In the genomic region with DNA sequence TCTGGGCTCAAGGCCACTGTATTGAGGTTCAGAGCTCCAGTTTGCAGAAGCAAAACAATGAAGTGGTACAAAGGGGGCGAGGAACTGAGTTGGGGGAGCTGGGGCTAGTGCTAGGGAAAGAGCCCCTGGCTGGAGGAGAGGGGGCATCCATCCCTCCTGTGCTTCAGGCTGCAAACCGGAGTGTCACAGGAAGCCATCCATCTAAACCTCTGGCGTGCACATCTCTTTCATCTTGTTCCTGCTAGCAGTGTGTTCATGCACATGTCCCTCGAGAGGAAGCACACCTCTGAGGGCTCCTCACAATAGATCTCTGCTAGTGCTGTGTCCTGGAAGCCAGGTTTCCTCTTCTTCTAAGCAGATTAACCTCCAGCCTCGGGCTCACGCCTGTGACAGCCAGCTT, we compare ENCODE assay signal across 9 mouse cellular contexts.
DNase-seq lines count a peak whose midpoint lies in the region; ATAC-seq and TF ChIP-seq lines count a peak whose summit lies in the region.
"Had no signal": no experiment of that assay in that cellular context is flagged by ENCODE, and none has a peak within 500 bp of the region (broad histone marks: within the 10 kb centered on the region; RNA-seq: fewer than 3 reads in every experiment).

No protein-coding gene starts in this region.

- no peak for TF ChIP-seq CTCF in forebrain, postnatal 0 days (IDR thresholded peaks at IDR 0.05; ENCODE audit: low read depth)

- H3K4me3 ChIP-seq in forebrain, embryonic 10.5 days, result no peak overlapping the region
- no peak overlapping the region for H3K4me3 ChIP-seq in forebrain, postnatal 0 days (ENCODE audit: low read depth, low read length)
- H3K4me3 ChIP-seq in kidney, embryonic 16.5 days (ENCODE audit: low read length), result no peak overlapping the region
- H3K4me3 ChIP-seq in stomach, embryonic 14.5 days (ENCODE audit: low read depth, low read length), result no peak overlapping the region
- H3K4me3 ChIP-seq: limb, embryonic 15.5 days had no signal

- DNase-seq in forebrain, embryonic 10.5 days (ENCODE audit: extremely low spot score, low spot score), result no peak
- no peak for DNase-seq in forebrain, postnatal 0 days
- DNase-seq in lung, postnatal 36 days, result peak; percentile 16
- DNase-seq in lung, adult 18-20 months, result no peak
- DNase-seq in cerebellum, adult 8-10 months, result no peak
- no peak for DNase-seq in layer of hippocampus, adult 9-10 months (ENCODE audit: low spot score)

- no peak overlapping the region for H3K4me2 ChIP-seq in forebrain, postnatal 0 days (ENCODE audit: low read depth)
- H3K4me2 ChIP-seq in kidney, embryonic 16.5 days (replicated peaks; ENCODE audit: low read depth, low read length), result no peak overlapping the region
- H3K4me2 ChIP-seq in stomach, embryonic 14.5 days (replicated peaks; ENCODE audit: low read depth, low read length), result no peak overlapping the region
- H3K4me2 ChIP-seq: limb, embryonic 15.5 days had no signal

- 72% methylated on average over 6 of the region's 6 CpGs for WGBS in forebrain, embryonic 10.5 days
- 54% methylated on average over 6 of the region's 6 CpGs for WGBS in forebrain, postnatal 0 days
- WGBS in kidney, embryonic 16.5 days, result 24% methylated on average over 6 of the region's 6 CpGs
- WGBS in stomach, embryonic 14.5 days, result 25% methylated on average over 6 of the region's 6 CpGs

- 0 out of 2 replicates have a peak overlapping the region, but pooled peaks have one; percentile 31 for H3K27ac ChIP-seq in forebrain, embryonic 10.5 days
- no peak overlapping the region for H3K27ac ChIP-seq in forebrain, postnatal 0 days (ENCODE audit: low read depth, low read length)
- peak overlapping the region; percentile 87 for H3K27ac ChIP-seq in kidney, embryonic 16.5 days (ENCODE audit: low read length)
- H3K27ac ChIP-seq in stomach, embryonic 14.5 days (ENCODE audit: low read length), result peak overlapping the region; percentile 81
- H3K27ac ChIP-seq: limb, embryonic 15.5 days had no signal

- H3K9ac ChIP-seq in forebrain, postnatal 0 days, result no peak overlapping the region
- H3K9ac ChIP-seq in kidney, embryonic 16.5 days (replicated peaks; ENCODE audit: low read length), result peak overlapping the region; percentile 17; the same call in 1 of the 2 replicates
- no peak overlapping the region for H3K9ac ChIP-seq in stomach, embryonic 14.5 days (replicated peaks; ENCODE audit: low read depth, low read length)
- H3K9ac ChIP-seq: limb, embryonic 15.5 days had no signal

- ATAC-seq in forebrain, postnatal 0 days, result no peak
- no peak for ATAC-seq in kidney, embryonic 16.5 days (ENCODE audit: low FRiP score, low TSS enrichment)
- no peak for ATAC-seq in stomach, embryonic 14.5 days (ENCODE audit: insufficient number of reproducible peaks, insufficient read depth, low FRiP score, low read depth)

- no peaks in the 10 kb centered on the region for H3K36me3 ChIP-seq in forebrain, embryonic 10.5 days (replicated peaks)
- no peaks in the 10 kb centered on the region for H3K36me3 ChIP-seq in forebrain, postnatal 0 days (ENCODE audit: insufficient read depth)
- H3K36me3 ChIP-seq in kidney, embryonic 16.5 days (ENCODE audit: insufficient read depth, low read length), result no peaks in the 10 kb centered on the region
- no peaks in the 10 kb centered on the region for H3K36me3 ChIP-seq in stomach, embryonic 14.5 days (ENCODE audit: control insufficient read depth, insufficient read depth, low read length)
- H3K36me3 ChIP-seq: limb, embryonic 15.5 days had no signal

- peaks cover 3% of the 10 kb centered on the region; the same call in 1 of the 2 replicates for H3K9me3 ChIP-seq in forebrain, embryonic 10.5 days
- no peaks in the 10 kb centered on the region for H3K9me3 ChIP-seq in forebrain, postnatal 0 days (ENCODE audit: low read length)
- H3K9me3 ChIP-seq in kidney, embryonic 16.5 days (ENCODE audit: low read length), result no peaks in the 10 kb centered on the region
- H3K9me3 ChIP-seq in stomach, embryonic 14.5 days (ENCODE audit: control insufficient read depth, low read depth, low read length), result no peaks in the 10 kb centered on the region
- H3K9me3 ChIP-seq: limb, embryonic 15.5 days had no signal

- H3K27me3 ChIP-seq in forebrain, embryonic 10.5 days (ENCODE audit: poor library complexity, severe bottlenecking), result no peaks in the 10 kb centered on the region
- no peaks in the 10 kb centered on the region for H3K27me3 ChIP-seq in forebrain, postnatal 0 days (ENCODE audit: insufficient read depth, low read length)
- H3K27me3 ChIP-seq in kidney, embryonic 16.5 days (ENCODE audit: insufficient read depth, low read length), result no peaks in the 10 kb centered on the region
- H3K27me3 ChIP-seq in stomach, embryonic 14.5 days (ENCODE audit: control insufficient read depth, insufficient read depth, low read length), result no peaks in the 10 kb centered on the region
- H3K27me3 ChIP-seq: limb, embryonic 15.5 days had no signal

- peaks cover 44% of the 10 kb centered on the region for H3K4me1 ChIP-seq in forebrain, embryonic 10.5 days
- no peaks in the 10 kb centered on the region for H3K4me1 ChIP-seq in forebrain, postnatal 0 days (ENCODE audit: insufficient read depth)
- H3K4me1 ChIP-seq in kidney, embryonic 16.5 days (ENCODE audit: insufficient read depth, low read length), result peaks cover 50% of the 10 kb centered on the region
- H3K4me1 ChIP-seq in stomach, embryonic 14.5 days (ENCODE audit: control insufficient read depth, insufficient read depth, low read length), result peaks cover 4% of the 10 kb centered on the region; the same call in 1 of the 2 replicates
